Mouse (Mus musculus): Measurements from ENCODE around the gene Pnpla1.

The Pnpla1 gene

GRCm38 (mm10) chr17:28843665-28844064 is 14.5 kb upstream of the Pnpla1 start:
- no peak for DNase-seq

- no peak for DNase-seq
Observed at GRCm38 (mm10) chr17:28846974-28847617, 11.1 kb upstream of the Pnpla1 start.

- DNase-seq, result no peak
Observed at GRCm38 (mm10) chr17:28850511-28850910, 7.7 kb upstream of the Pnpla1 start.

DNA sequence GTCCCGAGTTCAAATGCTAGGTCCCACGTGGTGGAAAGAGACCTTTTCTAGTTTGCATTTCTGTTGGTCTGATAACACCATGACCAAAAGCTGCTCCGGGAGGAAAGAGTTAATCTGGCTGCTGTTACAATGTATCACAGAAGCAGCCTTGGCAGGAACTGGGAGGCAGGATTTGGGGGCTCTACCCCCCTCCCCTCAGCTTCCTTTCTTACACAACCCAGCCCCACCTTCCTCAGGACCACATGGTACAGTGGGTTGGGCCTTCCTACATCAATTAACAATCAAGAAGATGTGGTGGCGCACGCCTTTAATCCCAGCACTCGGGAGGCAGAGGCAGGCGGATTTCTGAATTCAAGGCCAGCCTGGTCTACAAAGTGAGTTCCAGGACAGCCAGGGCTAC is 3.8 kb upstream of the Pnpla1 start:
- DNase-seq, result no peak

DNA sequence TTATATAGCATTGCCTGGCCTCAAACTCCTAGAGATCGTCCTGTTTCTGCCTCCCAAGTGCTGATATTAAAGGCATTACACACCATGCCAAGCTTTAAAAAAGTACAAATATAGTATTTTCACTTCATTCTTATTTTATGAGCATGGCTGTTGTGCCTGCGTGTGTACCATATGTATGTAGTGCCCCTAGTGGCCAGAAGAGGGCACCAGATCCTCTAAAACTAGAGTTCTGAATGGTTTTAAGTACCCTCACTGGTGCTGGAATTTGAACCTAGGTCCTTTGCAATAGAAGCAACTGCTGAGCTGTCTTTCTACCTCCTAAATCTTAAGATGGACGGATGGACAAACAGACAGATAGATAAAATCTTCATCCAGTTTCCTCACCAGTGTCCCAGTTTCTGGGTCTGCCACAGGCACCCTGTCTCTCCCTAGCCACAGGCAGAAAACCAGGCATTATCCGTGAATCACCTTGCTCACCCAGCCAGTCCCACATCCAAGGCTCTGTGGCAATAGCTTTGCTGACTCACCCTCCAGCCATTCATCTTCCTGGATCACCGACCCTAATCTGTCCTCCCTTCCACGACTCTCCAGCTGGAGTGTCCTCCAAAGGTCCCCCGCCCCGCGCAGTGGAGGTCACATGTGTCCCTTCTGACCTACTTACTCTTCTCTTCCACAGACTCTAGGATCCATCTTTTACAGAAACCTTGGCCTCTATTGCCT is 2.9 kb upstream of the Pnpla1 start:
- peak in 1 of 2 experiments; percentile 47 for DNase-seq

DNA sequence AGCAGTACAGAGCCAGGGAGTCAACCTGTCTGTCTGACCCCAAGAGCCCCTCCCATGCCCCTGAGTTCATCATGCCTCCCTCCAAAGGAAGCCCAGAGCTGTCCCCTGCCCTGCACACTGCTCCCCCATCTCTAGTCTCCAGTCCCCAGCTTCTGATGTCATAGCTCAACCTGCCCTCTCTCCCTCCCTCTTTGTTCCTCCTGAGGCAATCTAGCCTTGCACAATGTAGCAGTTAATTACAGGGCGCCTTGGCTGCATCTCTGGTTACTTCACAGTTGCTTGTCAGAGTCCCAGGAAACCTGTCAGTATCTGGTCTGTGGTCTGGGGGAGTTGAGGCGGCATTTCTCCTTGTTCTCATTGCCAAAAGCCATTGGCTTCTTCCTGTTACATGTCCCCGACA is 2.2 kb upstream of the Pnpla1 start:
- DNase-seq, result no peak

DNA sequence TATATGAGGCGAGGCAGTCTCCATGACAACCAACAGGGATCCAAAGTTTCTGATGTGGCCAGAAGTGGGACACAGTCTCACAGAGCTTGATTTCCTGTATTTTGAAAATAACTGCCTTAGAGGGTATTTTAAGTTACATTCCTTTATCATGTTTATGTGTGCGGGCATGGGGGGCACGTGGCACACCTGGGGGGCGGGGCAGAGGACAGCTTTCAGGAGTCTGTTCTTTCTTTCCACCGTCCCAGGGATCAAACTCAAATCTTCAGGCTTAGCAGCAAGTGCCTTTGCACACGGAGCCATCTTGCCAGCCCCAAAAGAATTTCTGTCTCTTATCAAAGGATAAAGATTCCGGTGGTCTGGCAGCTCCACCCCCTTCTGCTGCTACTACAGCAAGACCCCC is 5.7 kb downstream of the Pnpla1 start:
- no peak for DNase-seq

GRCm38 (mm10) chr17:28864464-28864863 is 6.3 kb downstream of the Pnpla1 start:
- DNase-seq, result no peak

GRCm38 (mm10) chr17:28866921-28867320 is 8.7 kb downstream of the Pnpla1 start:
- no peak for DNase-seq

- no peak for DNase-seq
Observed at GRCm38 (mm10) chr17:28867381-28867780, 9.2 kb downstream of the Pnpla1 start.

DNA sequence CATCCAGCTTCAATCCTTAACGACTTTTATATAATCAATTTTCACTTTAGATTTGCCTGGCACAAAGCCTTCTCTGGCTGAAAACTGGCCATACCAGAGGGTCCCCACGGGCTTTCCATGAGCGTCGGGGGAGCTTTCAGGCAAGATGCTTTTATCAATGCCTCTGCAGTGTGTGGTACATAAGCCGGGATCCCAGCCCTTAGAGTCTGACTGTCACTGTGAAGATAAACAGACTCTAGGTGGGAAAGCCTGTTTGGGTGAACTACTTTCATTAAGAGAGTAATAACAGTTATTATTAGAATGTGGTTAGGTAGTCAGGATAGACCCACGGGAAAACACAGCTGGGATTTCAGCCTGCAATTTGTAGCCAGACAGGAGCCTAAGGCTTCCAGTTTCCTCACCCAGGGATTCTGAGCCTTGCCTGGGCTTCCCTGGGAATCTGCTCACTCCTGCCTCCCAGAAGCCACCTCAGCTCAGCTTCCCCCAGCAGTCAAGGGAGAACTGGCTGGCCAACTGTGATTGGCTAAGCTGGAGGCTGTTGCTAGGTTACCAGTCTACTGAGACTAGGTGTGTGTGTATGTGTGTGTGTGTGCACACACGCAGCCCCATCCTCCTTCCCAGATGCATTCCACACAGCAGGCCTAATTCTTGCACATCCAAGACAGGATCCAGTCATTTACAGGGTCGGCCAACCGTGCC is 11.3 kb downstream of the Pnpla1 start:
- no peak for DNase-seq

- no peak for DNase-seq
Observed at GRCm38 (mm10) chr17:28870435-28870834, 12.2 kb downstream of the Pnpla1 start.

- no peak for DNase-seq
Observed at GRCm38 (mm10) chr17:28871831-28872230, 13.6 kb downstream of the Pnpla1 start.

GRCm38 (mm10) chr17:28872322-28872721 is 14.1 kb downstream of the Pnpla1 start:
- DNase-seq, result no peak

DNA sequence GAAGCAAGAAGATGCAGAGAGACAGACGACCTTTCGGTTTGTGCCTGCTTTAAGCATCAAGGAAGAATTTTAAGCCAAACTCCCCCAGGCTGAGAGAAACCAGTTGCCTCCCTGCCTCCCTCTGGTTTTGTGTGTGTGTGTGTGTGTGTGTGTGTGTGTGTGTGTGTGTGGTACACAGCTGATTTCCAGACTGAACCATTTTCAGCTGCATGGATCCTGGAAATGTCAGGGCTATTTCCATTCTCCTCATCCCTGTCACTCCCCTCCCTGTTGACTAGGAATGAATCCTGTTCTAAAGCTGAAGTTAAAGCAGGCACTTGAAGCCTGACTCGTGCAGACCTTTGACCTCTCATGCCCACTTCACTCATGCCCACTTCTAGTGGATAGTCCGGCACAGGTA is 16.0 kb downstream of the Pnpla1 start:
- DNase-seq, result no peak

- peak; percentile 36 to 60 for DNase-seq
Observed at GRCm38 (mm10) chr17:28874825-28875224, 16.6 kb downstream of the Pnpla1 start.

- peak; percentile 28 to 60 for DNase-seq
Observed at GRCm38 (mm10) chr17:28875316-28875715, 17.1 kb downstream of the Pnpla1 start.

- DNase-seq, result no peak
Observed at GRCm38 (mm10) chr17:28876331-28876730, 18.1 kb downstream of the Pnpla1 start.

DNA sequence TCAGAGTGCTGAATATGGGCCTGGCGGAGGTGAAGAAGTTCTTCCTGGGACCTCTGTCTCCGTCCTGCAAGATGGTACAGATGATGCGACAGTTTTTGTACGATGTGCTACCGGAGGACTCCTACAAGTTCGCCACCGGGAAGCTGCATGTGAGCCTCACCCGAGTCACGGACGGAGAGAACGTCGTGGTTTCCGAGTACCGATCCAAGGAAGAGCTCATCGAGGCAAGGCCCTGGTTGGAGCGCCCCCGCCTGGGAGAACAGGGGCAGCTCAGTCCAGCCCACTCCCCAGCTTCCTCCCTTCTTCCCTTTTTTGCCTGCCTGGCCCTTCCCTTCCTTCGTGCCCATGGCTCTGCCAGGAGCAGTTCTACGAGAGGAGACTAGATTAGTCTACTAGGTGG is 18.6 kb downstream of the Pnpla1 start:
- DNase-seq, result no peak

GRCm38 (mm10) chr17:28879931-28880391 is 21.8 kb downstream of the Pnpla1 start:
- peak; percentile 82 to 88 for DNase-seq

- DNase-seq, result peak; percentile 36 to 66
Observed at GRCm38 (mm10) chr17:28882316-28882715, 24.1 kb downstream of the Pnpla1 start.

DNA sequence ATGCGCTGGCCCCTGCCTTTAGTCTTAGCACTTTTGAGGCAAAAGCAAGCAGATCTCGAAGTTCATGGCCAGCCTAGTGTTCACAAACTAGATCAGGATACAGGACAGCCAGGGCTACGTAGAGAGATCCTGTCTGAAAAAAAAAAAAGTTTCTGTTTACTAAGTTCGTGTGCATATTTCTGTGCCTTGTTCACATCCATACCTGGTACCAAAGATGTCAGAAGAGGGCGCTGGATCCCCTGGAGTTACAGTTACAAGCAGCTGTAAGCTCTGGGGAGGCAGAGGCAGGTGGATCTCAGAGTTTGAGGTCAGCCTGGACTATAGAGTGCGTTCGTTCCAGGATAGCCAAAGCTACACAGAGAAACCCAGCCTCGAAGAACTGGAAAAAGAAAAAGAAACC is 24.6 kb downstream of the Pnpla1 start:
- no peak for DNase-seq

DNA sequence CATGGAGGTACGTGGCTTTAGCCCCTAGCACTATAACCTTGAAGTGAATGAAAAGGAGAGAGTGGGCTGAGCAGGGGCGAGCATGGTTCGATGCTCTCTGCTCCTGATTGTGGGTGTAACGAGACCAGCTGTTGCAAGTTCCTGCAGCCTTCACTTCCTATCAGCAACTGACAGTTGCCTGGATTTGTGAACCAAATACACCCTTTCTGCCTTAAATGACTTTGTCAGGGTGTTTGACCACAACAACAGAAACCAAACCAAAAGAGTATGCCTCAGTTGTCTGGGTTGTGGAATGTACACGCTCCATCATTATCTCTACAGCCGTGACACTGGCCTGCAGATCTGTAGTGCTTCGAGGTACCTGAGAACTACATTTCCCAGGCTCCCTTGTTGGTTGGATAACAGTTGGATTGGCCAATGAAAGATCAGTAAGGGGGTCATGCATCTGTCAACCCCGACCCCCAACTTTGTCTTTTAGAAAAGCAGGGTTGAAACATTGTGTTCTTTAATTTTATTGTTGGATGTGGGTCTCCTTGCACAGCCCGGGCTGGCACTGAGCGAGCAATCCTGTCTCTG is 25.8 kb downstream of the Pnpla1 start:
- DNase-seq, result no peak

DNA sequence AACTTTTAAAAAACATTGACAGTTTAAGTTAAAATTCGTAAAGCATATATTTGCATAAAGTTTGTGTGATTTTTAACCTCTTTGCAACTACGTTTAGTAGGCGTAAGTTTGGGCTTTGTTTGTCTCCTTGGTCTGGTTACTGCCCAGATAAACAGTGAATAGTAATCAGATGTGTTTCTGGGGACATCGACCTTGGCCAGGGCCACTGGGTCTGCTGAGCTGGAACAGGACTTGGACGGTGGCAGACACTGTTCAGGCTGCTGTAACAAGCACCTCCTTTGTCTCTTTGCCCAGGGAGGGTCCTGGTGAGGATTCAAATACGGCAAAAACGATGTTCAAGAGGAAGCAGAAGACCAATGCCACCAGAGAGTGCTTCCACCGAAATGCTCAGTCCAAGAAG is 27.0 kb downstream of the Pnpla1 start:
- DNase-seq, result no peak

All from cerebellum, postnatal 25 days (tissue).